In the genomic region with DNA sequence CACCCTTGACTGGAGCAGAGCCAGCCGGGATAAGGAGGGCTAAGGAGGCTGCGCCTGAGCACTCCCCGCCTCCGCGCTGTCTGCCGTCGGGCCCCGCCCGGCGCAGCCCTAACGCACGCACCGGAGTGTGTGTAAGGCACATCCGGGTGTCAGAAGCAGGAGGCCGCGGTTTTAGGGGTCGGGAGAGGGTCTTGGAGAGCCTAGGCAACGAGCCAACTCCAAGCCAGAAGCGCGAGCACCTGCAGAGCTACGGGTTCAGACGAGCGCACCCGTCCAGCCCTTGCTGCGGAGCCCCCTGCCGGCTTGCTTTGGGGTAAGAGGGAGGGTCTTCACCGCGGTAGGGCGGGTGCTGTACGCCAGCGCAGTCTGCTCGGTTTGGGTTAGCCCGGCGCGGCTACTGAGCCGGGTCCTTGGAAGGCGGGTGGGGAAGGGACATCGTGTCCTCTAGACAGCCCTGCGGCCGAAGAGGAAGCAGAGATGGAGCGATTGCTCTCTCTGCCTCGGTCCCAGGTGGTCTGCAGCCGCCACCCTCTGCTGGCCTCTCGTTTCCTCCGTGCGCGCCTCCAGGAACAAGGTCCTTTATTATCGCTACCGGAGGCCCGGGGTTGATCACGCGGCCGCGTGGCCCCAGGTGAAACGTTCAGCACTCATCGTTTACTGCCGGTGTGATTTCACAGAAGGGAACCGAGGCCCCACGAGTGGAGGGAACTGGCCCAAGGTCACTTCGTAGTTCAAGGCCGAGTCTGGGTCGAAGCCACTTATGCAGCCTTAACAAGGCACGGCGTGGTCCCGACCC, we compare ENCODE assay signal across 8 mouse cellular contexts. TPM values are rescaled to one million over a fixed set of nuclear protein-coding genes. Genes with fewer than 3 reads are reported as not detected.
DNase-seq lines count a peak whose midpoint lies in the region; ATAC-seq and TF ChIP-seq lines count a peak whose summit lies in the region.

No protein-coding gene starts in this region.

- no peak overlapping the region for H3K27ac ChIP-seq in ES-Bruce4 (ENCODE audit: insufficient read depth, low read length)
- peak overlapping the region; percentile 79 for H3K27ac ChIP-seq in forebrain, embryonic 11.5 days (ENCODE audit: low read depth, low read length)
- H3K27ac ChIP-seq in hindbrain, embryonic 13.5 days, result peak overlapping the region; percentile 98

- no peak for TF ChIP-seq EP300 in ES-Bruce4 (IDR thresholded peaks at IDR 0.05; ENCODE audit: insufficient read depth, low read depth, low read length)

- H3K4me1 ChIP-seq in ES-Bruce4 (ENCODE audit: control insufficient read depth, insufficient read depth, low read length), result peaks cover 2% of the 10 kb centered on the region
- H3K4me1 ChIP-seq in forebrain, embryonic 11.5 days (replicated peaks; ENCODE audit: control insufficient read depth, insufficient read depth, low read length), result peaks cover 5% of the 10 kb centered on the region; the same call in 1 of the 2 replicates
- peaks cover 38% of the 10 kb centered on the region for H3K4me1 ChIP-seq in hindbrain, embryonic 13.5 days (replicated peaks)

- TF ChIP-seq CTCF in ES-Bruce4 (IDR thresholded peaks at IDR 0.05; ENCODE audit: low read depth, low read length), result no peak
- peak; percentile 36; the same call in 1 of the 2 replicates for TF ChIP-seq CTCF in brain, embryonic 14.5 days (IDR thresholded peaks at IDR 0.05; ENCODE audit: borderline replicate concordance, extremely low read depth, insufficient read depth, insufficient read length)

- peak; percentile 90 for DNase-seq in brain, embryonic 14.5 days (ENCODE audit: low read depth)
- DNase-seq in forebrain, embryonic 11.5 days (ENCODE audit: low spot score), result peak; percentile 84
- peak; percentile 82 to 87 for DNase-seq in layer of hippocampus, postnatal 36 days
- peak; percentile 37 for DNase-seq in lung, postnatal 10 days
- DNase-seq in retina, postnatal 1 day, result peak; percentile 87
- peak; percentile 86 for DNase-seq in thymus, postnatal 4 days

- H3K4me3 ChIP-seq in ES-Bruce4 (ENCODE audit: low read depth, low read length), result peak overlapping the region; percentile 73
- peak overlapping the region; percentile 52 for H3K4me3 ChIP-seq in forebrain, embryonic 11.5 days (ENCODE audit: low read depth, low read length)
- H3K4me3 ChIP-seq in hindbrain, embryonic 13.5 days, result peak overlapping the region; percentile 71

- H3K27me3 ChIP-seq in ES-Bruce4 (ENCODE audit: control insufficient read depth, insufficient read depth, low read length, poor library complexity, severe bottlenecking), result no peaks in the 10 kb centered on the region
- peaks cover 18% of the 10 kb centered on the region for H3K27me3 ChIP-seq in forebrain, embryonic 11.5 days (ENCODE audit: control insufficient read depth, insufficient read depth, low read length)
- H3K27me3 ChIP-seq in hindbrain, embryonic 13.5 days, result peaks cover 18% of the 10 kb centered on the region

- no peaks in the 10 kb centered on the region for H3K36me3 ChIP-seq in ES-Bruce4 (ENCODE audit: control insufficient read depth, insufficient read depth, low read length, poor library complexity, severe bottlenecking)
- no peaks in the 10 kb centered on the region for H3K36me3 ChIP-seq in forebrain, embryonic 11.5 days (ENCODE audit: control insufficient read depth, insufficient read depth, low read length)
- H3K36me3 ChIP-seq in hindbrain, embryonic 13.5 days, result no peaks in the 10 kb centered on the region

- peak overlapping the region; percentile 91 for H3K4me2 ChIP-seq in forebrain, embryonic 11.5 days (ENCODE audit: low read depth, low read length, severe bottlenecking)
- H3K4me2 ChIP-seq in hindbrain, embryonic 13.5 days, result peak overlapping the region; percentile 73

- no peak for TF ChIP-seq POLR2A in ES-Bruce4 (IDR thresholded peaks at IDR 0.05; ENCODE audit: insufficient read depth, low read length)
- TF ChIP-seq POLR2A in brain, embryonic 14.5 days (IDR thresholded peaks at IDR 0.05; ENCODE audit: borderline replicate concordance, extremely low read depth, insufficient read depth, insufficient read length, poor library complexity, severe bottlenecking), result no peak; the same call in 1 of the 2 replicates

- H3K9ac ChIP-seq in ES-Bruce4 (ENCODE audit: low read depth, poor library complexity, severe bottlenecking), result peak overlapping the region; percentile 41
- peak overlapping the region; percentile 77 for H3K9ac ChIP-seq in forebrain, embryonic 11.5 days (ENCODE audit: low read length)
- H3K9ac ChIP-seq in hindbrain, embryonic 13.5 days, result peak overlapping the region; percentile 89

- under 1% methylated on average over 65 of the region's 65 CpGs for WGBS in forebrain, embryonic 11.5 days
- under 1% methylated on average over 65 of the region's 65 CpGs for WGBS in hindbrain, embryonic 13.5 days

- no peaks in the 10 kb centered on the region for H3K9me3 ChIP-seq in ES-Bruce4 (replicated peaks; ENCODE audit: control insufficient read depth, insufficient read depth, low read length, poor library complexity, severe bottlenecking)
- no peaks in the 10 kb centered on the region for H3K9me3 ChIP-seq in forebrain, embryonic 11.5 days (ENCODE audit: control insufficient read depth, low read length)
- no peaks in the 10 kb centered on the region for H3K9me3 ChIP-seq in hindbrain, embryonic 13.5 days

- peak; percentile 50 for ATAC-seq in forebrain, embryonic 11.5 days (replicated peaks; ENCODE audit: low FRiP score)
- ATAC-seq in hindbrain, embryonic 13.5 days (ENCODE audit: low FRiP score), result peak; percentile 71

RNA-seq across cellular contexts. Expression of a gene that starts 6.8 kb away (rescaled TPM):
- 14.4 and 15.7 TPM in 2 replicates for polyA plus RNA-seq in ES-Bruce4 (2011; ENCODE audit: insufficient read depth, insufficient read length, low read depth, missing spikeins)
- polyA plus RNA-seq in brain, embryonic 14.5 days (2012; rRNA removed), result 142 and 148 TPM in 2 replicates
- polyA plus RNA-seq in forebrain, embryonic 11.5 days (2014; fragmentation: Nextera tagmentation; extraction: Ambion mirVana), result 30.0 and 35.9 TPM in 2 replicates
- polyA plus RNA-seq in hindbrain, embryonic 13.5 days (2015; fragmentation: Nextera tagmentation; extraction: Ambion mirVana), result 76.1 and 90.8 TPM in 2 replicates
- 100 to 1,000 TPM in 1 of 2 experiments, 10 to 100 TPM in 1; 94.4 to 105 TPM for total RNA-seq in layer of hippocampus, postnatal 36 days (2021)

Comparison
In these comparisons a context has a peak if more than half of its experiments do, and no peak if none do; other contexts are left out.
1. DNase-seq: peak in every context shown above with its lines; median percentile 90 in brain, embryonic 14.5 days; 87 in retina, postnatal 1 day; 86 in thymus, postnatal 4 days; 84 in layer of hippocampus, postnatal 36 days; 84 in forebrain, embryonic 11.5 days; 37 in lung, postnatal 10 days.